Mouse (Mus musculus) MEL (cell line): ENCODE data around the gene Cyth3. TPM values are rescaled to one million over a fixed set of nuclear protein-coding genes. Genes with fewer than 3 reads are reported as not detected.

Experiments
- DNase-seq: peaks from one replicate; pipeline ENCODE4 v3.0.0; 2011; ENCODE audit warnings: low read depth, low spot score
- H3K27ac ChIP-seq: 2 replicates; pipeline ENCODE4 v1.5.1; 2012; ENCODE audit warnings: low read depth, mild to moderate bottlenecking, control low read depth, low read length, moderate library complexity; ENCODE audit not compliant: control insufficient read depth
- H3K27me3 ChIP-seq, 2 experiments: fragments of 150-350 bp in 1 of 2; sonication (generic) in 1 of 2; 2 replicates each; pipeline ENCODE4 v1.6.1; 2012; ENCODE audit warnings: low read length in 2 of 2, mild to moderate bottlenecking in 2 of 2, improper control_type of control experiment in 1 of 2, moderate library complexity in 1 of 2; ENCODE audit not compliant: insufficient read depth in 2 of 2, control insufficient read depth in 1 of 2
- H3K36me3 ChIP-seq, 2 experiments: 2 replicates each; pipeline ENCODE4 v1.6.1; 2012 to 2014; ENCODE audit warnings: low read length in 2 of 2, improper control_type of control experiment in 1 of 2, inconsistent platforms in 1 of 2, mild to moderate bottlenecking in 1 of 2; ENCODE audit not compliant: insufficient read depth in 2 of 2, control insufficient read depth in 1 of 2
- H3K4me1 ChIP-seq, 2 experiments: fragments of 150-350 bp in 1 of 2; sonication (generic) in 1 of 2; 2 replicates each; pipeline ENCODE4 v1.6.1; 2012; ENCODE audit warnings: low read length in 2 of 2, improper control_type of control experiment in 1 of 2, mild to moderate bottlenecking in 1 of 2; ENCODE audit not compliant: insufficient read depth in 2 of 2, control insufficient read depth in 1 of 2
- H3K4me3 ChIP-seq, 2 experiments: fragments of 150-350 bp in 1 of 2; sonication (generic) in 1 of 2; 2 replicates each; pipeline ENCODE4 v1.5.1; 2012; ENCODE audit warnings: low read depth in 2 of 2, low read length in 2 of 2, mild to moderate bottlenecking in 2 of 2, moderate library complexity in 2 of 2, control low read depth in 1 of 2, improper control_type of control experiment in 1 of 2; ENCODE audit not compliant: control insufficient read depth in 1 of 2, insufficient read depth in 1 of 2
- H3K79me2 ChIP-seq: 2 replicates; pipeline ENCODE4 v1.6.1; 2012; ENCODE audit warnings: mild to moderate bottlenecking, low read length, moderate library complexity; ENCODE audit not compliant: control insufficient read depth, poor library complexity, insufficient read depth
- H3K9ac ChIP-seq: 2 replicates; pipeline ENCODE4 v1.6.1; 2012; ENCODE audit warnings: low read depth, mild to moderate bottlenecking, control low read depth, low read length, moderate library complexity; ENCODE audit not compliant: control insufficient read depth, poor library complexity, severe bottlenecking
- H3K9me3 ChIP-seq: fragments of 150-350 bp; sonication (generic); replicated peaks from 2 replicates; pipeline ENCODE4 v1.6.1; 2012; ENCODE audit warnings: mild to moderate bottlenecking, low read length, improper control_type of control experiment, moderate library complexity; ENCODE audit not compliant: insufficient read depth
- CTCF ChIP-seq, 3 experiments: IDR thresholded peaks in 2 of 3; conservative IDR thresholded peaks in 1 of 3; 2 replicates each; pipeline ENCODE4 v1.5.1; 2011 to 2012; ENCODE audit warnings: low read length in 3 of 3, low read depth in 2 of 3, mild to moderate bottlenecking in 2 of 3, improper control_type of control experiment in 1 of 3, inconsistent platforms in 1 of 3, mixed read lengths in 1 of 3, moderate library complexity in 1 of 3; ENCODE audit not compliant: control insufficient read depth in 1 of 3, insufficient read depth in 1 of 3, poor library complexity in 1 of 3, severe bottlenecking in 1 of 3
- E2F4 ChIP-seq: IDR thresholded peaks from 2 replicates; pipeline ENCODE4 v1.6.1; 2011; ENCODE audit warnings: low read depth, low read length, improper control_type of control experiment, borderline replicate concordance
- GATA1 ChIP-seq: IDR thresholded peaks from 2 replicates; pipeline ENCODE4 v1.6.1; 2011; ENCODE audit warnings: low read depth, low read length, improper control_type of control experiment
- HCFC1 ChIP-seq: IDR thresholded peaks from 2 replicates; pipeline ENCODE4 v1.6.1; 2012; ENCODE audit warnings: low read depth, mild to moderate bottlenecking, inconsistent platforms, low read length, improper control_type of control experiment, moderate library complexity
- JUND ChIP-seq: IDR thresholded peaks from 2 replicates; pipeline ENCODE4 v1.6.1; 2011; ENCODE audit warnings: low read depth, mild to moderate bottlenecking, improper control_type of control experiment, low read length
- KAT2A ChIP-seq: conservative IDR thresholded peaks from 2 replicates; pipeline ENCODE4 v1.6.1; 2012; ENCODE audit warnings: low read depth, low read length, improper control_type of control experiment, inconsistent platforms
- MAFK ChIP-seq: IDR thresholded peaks from 2 replicates; pipeline ENCODE4 v1.6.1; 2011; ENCODE audit warnings: low read depth, mild to moderate bottlenecking, low read length, improper control_type of control experiment, borderline replicate concordance
- MAX ChIP-seq: IDR thresholded peaks from 2 replicates; pipeline ENCODE4 v1.6.1; 2011; ENCODE audit warnings: low read length, improper control_type of control experiment
- MEF2A ChIP-seq: IDR thresholded peaks from 2 replicates; pipeline ENCODE4 v1.6.1; 2014; ENCODE audit warnings: low read depth, mild to moderate bottlenecking, inconsistent platforms, low read length, improper control_type of control experiment; ENCODE audit not compliant: poor library complexity, insufficient replicate concordance, severe bottlenecking; ENCODE audit errors: extremely low read depth
- MYB ChIP-seq: IDR thresholded peaks from 2 replicates; pipeline ENCODE4 v1.6.1; 2011; ENCODE audit warnings: mild to moderate bottlenecking, low read depth, low read length, improper control_type of control experiment
- POLR2AphosphoS2 ChIP-seq: IDR thresholded peaks from 2 replicates; pipeline ENCODE4 v1.6.1; 2011; ENCODE audit warnings: low read length, improper control_type of control experiment
- RAD21 ChIP-seq: IDR thresholded peaks from 2 replicates; pipeline ENCODE4 v1.6.1; 2011; ENCODE audit warnings: mild to moderate bottlenecking, low read depth, low read length, improper control_type of control experiment
- TBP ChIP-seq: IDR thresholded peaks from 2 replicates; pipeline ENCODE4 v1.8.0; 2011; ENCODE audit warnings: low read depth, low read length, improper control_type of control experiment
- USF2 ChIP-seq, 2 experiments: IDR thresholded peaks; 2 replicates each; pipeline ENCODE4 v1.6.1; 2011 to 2012; ENCODE audit warnings: improper control_type of control experiment in 2 of 2, low read length in 2 of 2, borderline replicate concordance in 1 of 2, inconsistent platforms in 1 of 2, low read depth in 1 of 2, mild to moderate bottlenecking in 1 of 2; ENCODE audit not compliant: insufficient read depth in 1 of 2
- ZC3H11A ChIP-seq: IDR thresholded peaks from 2 replicates; pipeline ENCODE4 v1.6.1; 2012; ENCODE audit warnings: low read depth, mild to moderate bottlenecking, inconsistent platforms, low read length, improper control_type of control experiment
- ZKSCAN1 ChIP-seq: IDR thresholded peaks from 2 replicates; pipeline ENCODE4 v1.6.1; 2012; ENCODE audit warnings: low read depth, mild to moderate bottlenecking, inconsistent platforms, low read length, improper control_type of control experiment, moderate library complexity
- polyA plus RNA-seq, 2 experiments: library from polyadenylated mRNA; stranded (reverse) in 1 of 2; unstranded in 1 of 2; fragments of >175 nt in 1 of 2; fragments of >200 nt in 1 of 2; gene quantifications; 2 replicates each; pipeline versions ENCODE4 v1.2.1 to v1.2.4; 2012; ENCODE audit warnings: low replicate concordance in 2 of 2, low read depth in 1 of 2; ENCODE audit not compliant: insufficient read length in 2 of 2, insufficient read depth in 1 of 2, missing spikeins in 1 of 2
- total RNA-seq: library from RNA; depleted of rRNA; stranded (reverse); fragments of 300-350 nt; gene quantifications from 2 replicates; pipeline ENCODE4 v1.2.3, GENCODE M21; 2012

Gene Cyth3
- total and polyA plus RNA-seq, 3 experiments = 41.1 to 44.9 TPM; not detected in 1

GRCm38 (mm10) chr5:143642262-143642831, 20.1 kb downstream of the Cyth3 start:
- Histone ChIP-seq H3K36me3 (peaks cover 1 to 65% of the 10 kb centered on the region in 2 experiments; a peak in 2 of 4 replicates), H3K27me3 (no peaks in the 10 kb centered on the region), H3K27ac (no peak overlapping the region), H3K79me2 (peaks cover 32% of the 10 kb centered on the region), H3K9ac (no peak overlapping the region), H3K9me3 (no peaks in the 10 kb centered on the region), H3K4me1 (peaks cover 30 to 43% of the 10 kb centered on the region in 2 experiments), H3K4me3 (no peak overlapping the region)
- no peak for TF ChIP-seq KAT2A
- TF ChIP-seq USF2 (IDR thresholded peaks at IDR 0.05; ENCODE audit: borderline replicate concordance in 1 of 2, insufficient read depth in 1 of 2, low read depth in 1 of 2, low read length in 2 of 2) = no peak
- no peak for TF ChIP-seq HCFC1
- no peak for TF ChIP-seq MEF2A
- TF ChIP-seq MAFK = no peak
- TF ChIP-seq JUND = no peak
- no peak for TF ChIP-seq MAX
- peak; percentile 20 for DNase-seq

GRCm38 (mm10) chr5:143645976-143646375, 23.7 kb downstream of the Cyth3 start:
- Histone ChIP-seq H3K9ac (no peak overlapping the region), H3K36me3 (peaks cover 1 to 52% of the 10 kb centered on the region in 2 experiments; a peak in 3 of 4 replicates), H3K27ac (no peak overlapping the region), H3K4me1 (peaks cover 26 to 32% of the 10 kb centered on the region in 2 experiments), H3K9me3 (no peaks in the 10 kb centered on the region), H3K4me3 (no peak overlapping the region), H3K79me2 (peaks cover 27% of the 10 kb centered on the region), H3K27me3 (no peaks in the 10 kb centered on the region)
- peak; percentile 30 for DNase-seq
- TF ChIP-seq MYB (no peak), TBP (no peak), ZC3H11A (no peak), CTCF (IDR thresholded peaks at IDR 0.05 in 2 of 3, conservative IDR thresholded peaks at IDR 0.05 in 1 of 3; ENCODE audit: control insufficient read depth in 1 of 3, insufficient read depth in 1 of 3, low read depth in 2 of 3, low read length in 3 of 3, poor library complexity in 1 of 3, severe bottlenecking in 1 of 3) (no peak), GATA1 (no peak), MAX (no peak), ZKSCAN1 (no peak), POLR2AphosphoS2 (no peak), E2F4 (no peak), KAT2A (no peak), RAD21 (no peak)
